Comparison of ENCODE assay signal across 10 mouse cellular contexts in the genomic region with DNA sequence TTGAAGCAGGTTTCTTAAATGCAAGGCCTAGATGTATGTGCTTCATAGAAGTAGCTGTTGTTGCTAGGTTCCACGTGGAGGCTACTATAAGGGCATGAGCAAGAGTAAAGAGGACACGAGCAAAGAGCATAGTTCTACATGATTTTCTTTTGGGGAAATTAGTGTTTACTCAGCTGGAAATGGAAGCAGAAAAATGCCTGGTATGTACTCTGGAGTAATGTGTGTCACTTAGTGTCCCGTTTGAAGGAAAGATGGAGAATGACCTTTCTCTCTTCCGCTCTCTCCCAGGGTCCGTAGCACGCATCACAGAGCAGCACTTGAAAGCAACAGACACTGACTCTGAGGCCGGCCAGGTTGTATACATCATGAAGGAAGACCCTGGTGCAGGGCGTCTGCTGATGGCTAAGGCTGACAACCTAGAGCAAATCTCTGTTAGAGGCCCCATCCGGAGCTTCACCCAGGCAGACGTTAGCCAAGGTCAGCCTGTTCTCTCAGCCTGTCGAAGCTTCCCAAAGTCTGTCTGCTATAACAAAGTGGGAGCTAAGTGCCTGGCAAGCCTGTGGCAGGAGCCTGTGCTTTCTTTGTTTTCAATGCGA.
DNase-seq lines count a peak whose midpoint lies in the region; ATAC-seq and TF ChIP-seq lines count a peak whose summit lies in the region.
"Had no signal": no experiment of that assay in that cellular context is flagged by ENCODE, and none has a peak within 500 bp of the region (broad histone marks: within the 10 kb centered on the region; RNA-seq: fewer than 3 reads in every experiment).

No protein-coding gene starts in this region.

- DNase-seq in kidney, adult 2 months = peak; percentile 48
- DNase-seq in kidney, postnatal 25 days = no peak
- DNase-seq in embryo, embryonic 11 days = peak; percentile 35
- DNase-seq in hindbrain, postnatal 0 days (ENCODE audit: low spot score) = no peak
- DNase-seq in neural tube, embryonic 10.5 days (ENCODE audit: extremely low spot score, low spot score) = peak; percentile 18
- no peak for DNase-seq in heart, embryonic 10.5 days (ENCODE audit: low spot score)
- DNase-seq in right cerebral cortex, postnatal 25 days = no peak
- DNase-seq: cerebellum, postnatal 25 days; lung, postnatal 10 days had no signal

- ATAC-seq in hindbrain, postnatal 0 days = no peak
- no peak for ATAC-seq in megakaryocyte-erythroid progenitor cell, adult 5-6 weeks (replicated peaks; ENCODE audit: low FRiP score, low TSS enrichment, poor library complexity, severe bottlenecking)

- no peak for TF ChIP-seq POLR2A in kidney, adult 2 months (IDR thresholded peaks at IDR 0.05; ENCODE audit: low read depth, low read length)

- H3K4me3 ChIP-seq in kidney, adult 2 months (ENCODE audit: insufficient read depth, low read depth, low read length) = no peak overlapping the region
- no peak overlapping the region for H3K4me3 ChIP-seq in hindbrain, postnatal 0 days (ENCODE audit: low read length)
- H3K4me3 ChIP-seq in heart, embryonic 10.5 days = no peak overlapping the region

- no peak overlapping the region for H3K4me2 ChIP-seq in hindbrain, postnatal 0 days (ENCODE audit: low read depth, low read length)

- no peak overlapping the region for H3K9ac ChIP-seq in hindbrain, postnatal 0 days (replicated peaks; ENCODE audit: low read length)

- no peak for TF ChIP-seq CTCF in kidney, adult 2 months (conservative IDR thresholded peaks at IDR 0.05; ENCODE audit: insufficient read depth, insufficient read length, low read depth, low read length)
- no peak for TF ChIP-seq CTCF in hindbrain, postnatal 0 days (IDR thresholded peaks at IDR 0.05; ENCODE audit: low read depth)

- H3K36me3 ChIP-seq in kidney, adult 2 months (ENCODE audit: control insufficient read depth, insufficient read depth, low read length) = peaks cover 1% of the 10 kb centered on the region; the same call in 1 of the 2 replicates
- no peaks in the 10 kb centered on the region for H3K36me3 ChIP-seq in hindbrain, postnatal 0 days (ENCODE audit: insufficient read depth, low read length)
- H3K36me3 ChIP-seq in heart, embryonic 10.5 days = peaks cover 24% of the 10 kb centered on the region

- H3K27me3 ChIP-seq in kidney, adult 2 months (replicated peaks; ENCODE audit: control insufficient read depth, insufficient read depth, low read length) = no peaks in the 10 kb centered on the region
- H3K27me3 ChIP-seq in hindbrain, postnatal 0 days (ENCODE audit: insufficient read depth, low read length) = no peaks in the 10 kb centered on the region
- H3K27me3 ChIP-seq in heart, embryonic 10.5 days (ENCODE audit: insufficient read depth, poor library complexity, severe bottlenecking) = no peaks in the 10 kb centered on the region

- no peaks in the 10 kb centered on the region for H3K9me3 ChIP-seq in hindbrain, postnatal 0 days (ENCODE audit: low read length)
- no peaks in the 10 kb centered on the region for H3K9me3 ChIP-seq in heart, embryonic 10.5 days

- 30% methylated on average over 12 of the region's 12 CpGs for WGBS in kidney, adult 2 months
- WGBS in hindbrain, postnatal 0 days = 57% methylated on average over 12 of the region's 12 CpGs
- WGBS in heart, embryonic 10.5 days = 50% methylated on average over 12 of the region's 12 CpGs

- H3K27ac ChIP-seq in kidney, adult 2 months (ENCODE audit: insufficient read depth, low read depth, low read length) = peak overlapping the region; percentile 41
- H3K27ac ChIP-seq in hindbrain, postnatal 0 days = peak overlapping the region; percentile 5; the same call in 1 of the 2 replicates
- no peak overlapping the region for H3K27ac ChIP-seq in heart, embryonic 10.5 days

- peaks cover 7% of the 10 kb centered on the region; the same call in 1 of the 2 replicates for H3K4me1 ChIP-seq in kidney, adult 2 months (ENCODE audit: control insufficient read depth, insufficient read depth, low read length)
- H3K4me1 ChIP-seq in hindbrain, postnatal 0 days (ENCODE audit: insufficient read depth, low read length) = no peaks in the 10 kb centered on the region
- H3K4me1 ChIP-seq in heart, embryonic 10.5 days = peaks cover 18% of the 10 kb centered on the region; the same call in 1 of the 2 replicates

Comparison
In these comparisons a context has a peak if more than half of its experiments do, and no peak if none do; other contexts are left out.
1. DNase-seq: peak in kidney, adult 2 months (single experiment), embryo, embryonic 11 days (single experiment) and neural tube, embryonic 10.5 days (single experiment); none in kidney, postnatal 25 days (0 of 2), hindbrain, postnatal 0 days (single experiment), heart, embryonic 10.5 days (single experiment) and right cerebral cortex, postnatal 25 days (single experiment).